Mouse (Mus musculus): Measurements from ENCODE around the gene Gas7.

DNA sequence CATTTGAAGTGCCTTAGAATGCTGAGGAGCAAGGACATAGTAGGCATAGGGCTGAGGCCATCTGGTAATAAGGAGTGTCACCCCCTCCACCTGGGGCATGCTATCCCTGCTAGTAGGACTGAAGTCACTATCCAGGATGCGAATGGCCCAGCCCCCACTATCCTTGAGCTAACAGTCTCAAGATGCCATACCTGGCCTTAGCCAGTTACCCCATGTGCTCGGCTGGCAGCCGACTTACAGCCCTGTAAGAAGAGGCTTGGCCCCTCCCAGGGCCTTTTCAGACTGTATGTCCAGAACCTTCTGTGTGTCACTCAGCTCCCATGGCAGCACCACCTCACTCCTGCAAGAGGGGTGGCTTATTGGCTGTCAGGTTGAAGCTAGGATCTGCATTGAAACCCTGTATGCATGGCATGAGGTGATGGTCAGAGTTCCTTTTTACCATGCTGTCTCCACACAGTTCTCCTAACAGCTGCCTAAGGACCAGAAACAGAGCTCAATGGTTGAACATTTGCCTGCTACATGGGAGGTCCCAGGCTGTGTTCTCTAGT, 213.3 kb downstream of the Gas7 start:
- TF ChIP-seq POLR2A (IDR thresholded peaks at IDR 0.05; ENCODE audit: borderline replicate concordance, low read depth, low read length) (no peak), CTCF (IDR thresholded peaks at IDR 0.05; ENCODE audit: low read depth, low read length) (no peak)
